ENCODE assay signal across 8 mouse cellular contexts in genomic region chr11:110478978-110479384, GRCm38 (mm10).
DNase-seq lines count a peak whose midpoint lies in the region; ATAC-seq lines count a peak whose summit lies in the region.

No protein-coding gene starts in this region.

- peak; percentile 19 for DNase-seq in ovary, postnatal 36 days (ENCODE audit: low spot score)
- no peak for DNase-seq in ovary, adult 18-20 months (ENCODE audit: low spot score)
- peak; percentile 67 for DNase-seq in hindbrain, embryonic 14.5 days (ENCODE audit: low spot score)
- DNase-seq in urinary bladder, postnatal 14 days (ENCODE audit: low spot score): no peak

- 0 out of 2 replicates have a peak, but pooled peaks cover 4% of the 10 kb centered on the region for H3K36me3 ChIP-seq in embryonic facial prominence, embryonic 13.5 days
- H3K36me3 ChIP-seq in hindbrain, embryonic 14.5 days (replicated peaks; ENCODE audit: control insufficient read depth, insufficient read depth): no peaks in the 10 kb centered on the region
- H3K36me3 ChIP-seq in limb, embryonic 13.5 days: no peaks in the 10 kb centered on the region
- no peaks in the 10 kb centered on the region for H3K36me3 ChIP-seq in midbrain, embryonic 16.5 days (ENCODE audit: control insufficient read depth, insufficient read depth, low read length)

- no peak overlapping the region for H3K27ac ChIP-seq in embryonic facial prominence, embryonic 13.5 days
- H3K27ac ChIP-seq in hindbrain, embryonic 14.5 days: 0 out of 2 replicates have a peak overlapping the region, but pooled peaks have one; percentile 52
- no peak overlapping the region for H3K27ac ChIP-seq in limb, embryonic 13.5 days
- H3K27ac ChIP-seq in midbrain, embryonic 16.5 days (ENCODE audit: low read length): peak overlapping the region; percentile 60

- peak overlapping the region; percentile 48 for H3K4me2 ChIP-seq in embryonic facial prominence, embryonic 13.5 days
- H3K4me2 ChIP-seq in hindbrain, embryonic 14.5 days (replicated peaks): peak overlapping the region; percentile 47
- H3K4me2 ChIP-seq in limb, embryonic 13.5 days (replicated peaks): peak overlapping the region; percentile 56
- peak overlapping the region; percentile 50 for H3K4me2 ChIP-seq in midbrain, embryonic 16.5 days (ENCODE audit: low read length)

- WGBS in embryonic facial prominence, embryonic 13.5 days: under 1% methylated on average over 5 of the region's 6 CpGs
- under 1% methylated on average over 5 of the region's 6 CpGs for WGBS in hindbrain, embryonic 14.5 days
- 3% methylated on average over 5 of the region's 6 CpGs for WGBS in limb, embryonic 13.5 days
- WGBS in midbrain, embryonic 16.5 days: 0% methylated on average over 5 of the region's 6 CpGs

- no peaks in the 10 kb centered on the region for H3K27me3 ChIP-seq in embryonic facial prominence, embryonic 13.5 days
- 0 out of 2 replicates have a peak, but pooled peaks cover 3% of the 10 kb centered on the region for H3K27me3 ChIP-seq in hindbrain, embryonic 14.5 days (ENCODE audit: control insufficient read depth, insufficient read depth, low read length)
- H3K27me3 ChIP-seq in limb, embryonic 13.5 days: no peaks in the 10 kb centered on the region
- no peaks in the 10 kb centered on the region for H3K27me3 ChIP-seq in midbrain, embryonic 16.5 days (ENCODE audit: control insufficient read depth, insufficient read depth, low read depth, low read length)

- H3K9me3 ChIP-seq in embryonic facial prominence, embryonic 13.5 days: no peaks in the 10 kb centered on the region
- no peaks in the 10 kb centered on the region for H3K9me3 ChIP-seq in hindbrain, embryonic 14.5 days (ENCODE audit: control insufficient read depth, low read length)
- H3K9me3 ChIP-seq in limb, embryonic 13.5 days: no peaks in the 10 kb centered on the region
- no peaks in the 10 kb centered on the region for H3K9me3 ChIP-seq in midbrain, embryonic 16.5 days (replicated peaks; ENCODE audit: control insufficient read depth, low read length, poor library complexity, severe bottlenecking)

- peaks cover 29% of the 10 kb centered on the region for H3K4me1 ChIP-seq in embryonic facial prominence, embryonic 13.5 days
- peaks cover 31% of the 10 kb centered on the region for H3K4me1 ChIP-seq in hindbrain, embryonic 14.5 days (replicated peaks; ENCODE audit: control insufficient read depth, insufficient read depth, low read length)
- H3K4me1 ChIP-seq in limb, embryonic 13.5 days: peaks cover 54% of the 10 kb centered on the region
- peaks cover 20% of the 10 kb centered on the region for H3K4me1 ChIP-seq in midbrain, embryonic 16.5 days (ENCODE audit: control insufficient read depth, insufficient read depth, low read length)

- H3K4me3 ChIP-seq in embryonic facial prominence, embryonic 13.5 days: peak overlapping the region; percentile 21; the same call in 1 of the 2 replicates
- H3K4me3 ChIP-seq in hindbrain, embryonic 14.5 days (replicated peaks; ENCODE audit: low read length): peak overlapping the region; percentile 13
- H3K4me3 ChIP-seq in limb, embryonic 13.5 days: peak overlapping the region; percentile 21
- H3K4me3 ChIP-seq in midbrain, embryonic 16.5 days (ENCODE audit: low read depth, low read length): peak overlapping the region; percentile 18; the same call in 1 of the 2 replicates

- 0 out of 2 replicates have a peak overlapping the region, but pooled peaks have one; percentile 32 for H3K9ac ChIP-seq in embryonic facial prominence, embryonic 13.5 days
- peak overlapping the region; percentile 3; the same call in 1 of the 2 replicates for H3K9ac ChIP-seq in hindbrain, embryonic 14.5 days
- H3K9ac ChIP-seq in limb, embryonic 13.5 days: 0 out of 2 replicates have a peak overlapping the region, but pooled peaks have one; percentile 25
- no peak overlapping the region for H3K9ac ChIP-seq in midbrain, embryonic 16.5 days (ENCODE audit: low read depth, low read length)

- ATAC-seq in embryonic facial prominence, embryonic 13.5 days (ENCODE audit: insufficient number of reproducible peaks, insufficient read depth, low FRiP score, low TSS enrichment, low read depth): no peak
- peak; percentile 85 for ATAC-seq in hindbrain, embryonic 14.5 days (ENCODE audit: low FRiP score)
- no peak; the same call in 1 of the 2 replicates for ATAC-seq in limb, embryonic 13.5 days (ENCODE audit: low FRiP score, low read depth)
- peak; percentile 60; the same call in 1 of the 2 replicates for ATAC-seq in midbrain, embryonic 16.5 days
- no peak for ATAC-seq in monocyte, adult 5-6 weeks (replicated peaks; ENCODE audit: insufficient number of reproducible peaks, low FRiP score, low TSS enrichment, poor library complexity, severe bottlenecking)

Comparison
In these comparisons a context has a peak if more than half of its experiments do, and no peak if none do; other contexts are left out.
1. DNase-seq: peak in ovary, postnatal 36 days (single experiment) and hindbrain, embryonic 14.5 days (single experiment); none in ovary, adult 18-20 months (single experiment) and urinary bladder, postnatal 14 days (single experiment).
2. ATAC-seq: peak in hindbrain, embryonic 14.5 days (single experiment) and midbrain, embryonic 16.5 days (single experiment); none in embryonic facial prominence, embryonic 13.5 days (single experiment), limb, embryonic 13.5 days (single experiment) and monocyte, adult 5-6 weeks (single experiment).
3. H3K27ac ChIP-seq: peak in hindbrain, embryonic 14.5 days (single experiment) and midbrain, embryonic 16.5 days (single experiment); none in embryonic facial prominence, embryonic 13.5 days (single experiment) and limb, embryonic 13.5 days (single experiment).
4. Peak in every context shown above with its lines, with median percentiles within 50 percentile points of each other: H3K4me2 ChIP-seq and H3K4me3 ChIP-seq.